Mouse (Mus musculus) CH12.LX (cell line): Measurements from ENCODE around the gene Agap1. TPM values are rescaled to one million over a fixed set of nuclear protein-coding genes. Genes with fewer than 3 reads are reported as not detected.

ENCODE experiments used
- DNase-seq: peaks from one replicate; pipeline ENCODE4 v3.0.0-alpha.2; 2013; ENCODE audit errors: extremely low read depth
- H3K27ac ChIP-seq: 2 replicates; pipeline ENCODE4 v1.5.1; 2012; ENCODE audit warnings: low read depth, mild to moderate bottlenecking, control low read depth, moderate library complexity; ENCODE audit not compliant: insufficient read depth
- H3K27me3 ChIP-seq: replicated peaks from 2 replicates; pipeline ENCODE3; 2012; ENCODE audit warnings: inconsistent platforms
- H3K36me3 ChIP-seq, 2 experiments: replicated peaks in 1 of 2; 2 replicates each; pipeline versions ENCODE3 to v1.6.1; 2012; ENCODE audit warnings: inconsistent platforms in 1 of 2, low read length in 1 of 2, mild to moderate bottlenecking in 1 of 2, mixed read lengths in 1 of 2, moderate library complexity in 1 of 2; ENCODE audit not compliant: control insufficient read depth in 1 of 2, insufficient read depth in 1 of 2
- H3K4me1 ChIP-seq, 2 experiments: 2 replicates each; pipeline ENCODE4 v1.6.1; 2012; ENCODE audit warnings: inconsistent platforms in 1 of 2, moderate library complexity in 1 of 2; ENCODE audit not compliant: insufficient read depth in 2 of 2, control insufficient read depth in 1 of 2
- H3K4me2 ChIP-seq: 2 replicates; pipeline ENCODE4 v1.6.1; 2012; ENCODE audit warnings: low read depth, mild to moderate bottlenecking, control low read depth; ENCODE audit not compliant: poor library complexity, insufficient read depth, severe bottlenecking
- H3K4me3 ChIP-seq, 3 experiments: fragments of 150-350 bp in 1 of 3; sonication (generic) in 1 of 3; replicated peaks in 1 of 3; 2 replicates each; pipeline versions ENCODE3 to v1.5.1; 2011 to 2012; ENCODE audit warnings: low read depth in 2 of 3, low read length in 2 of 3, mild to moderate bottlenecking in 2 of 3, moderate library complexity in 2 of 3, control low read depth in 1 of 3, improper control_type of control experiment in 1 of 3, inconsistent platforms in 1 of 3, mixed read lengths in 1 of 3; ENCODE audit not compliant: poor library complexity in 1 of 3
- H3K79me2 ChIP-seq: replicated peaks from 2 replicates; pipeline ENCODE4 v1.6.1; 2012; ENCODE audit warnings: mild to moderate bottlenecking, moderate library complexity; ENCODE audit not compliant: control insufficient read depth, poor library complexity, insufficient read depth, severe bottlenecking; ENCODE audit errors: extremely low read depth
- H3K9ac ChIP-seq: 2 replicates; pipeline ENCODE4 v1.6.1; 2012; ENCODE audit warnings: low read depth, mild to moderate bottlenecking, control low read depth, moderate library complexity; ENCODE audit not compliant: insufficient read depth
- H3K9me3 ChIP-seq: replicated peaks from 2 replicates; pipeline ENCODE3; 2012; ENCODE audit warnings: low read length, inconsistent platforms, mixed read lengths
- CHD1 ChIP-seq: IDR thresholded peaks from 2 replicates; pipeline ENCODE4 v1.6.1; 2012; ENCODE audit warnings: low read depth, low read length, improper control_type of control experiment, inconsistent platforms
- CHD2 ChIP-seq: IDR thresholded peaks from 2 replicates; pipeline ENCODE4 v1.6.1; 2011; ENCODE audit warnings: low read length, improper control_type of control experiment
- CTCF ChIP-seq, 2 experiments: IDR thresholded peaks in 1 of 2; conservative IDR thresholded peaks in 1 of 2; 2 replicates each; pipeline ENCODE4 v1.5.1; 2011 to 2012; ENCODE audit warnings: low read depth in 2 of 2, low read length in 2 of 2, improper control_type of control experiment in 1 of 2, inconsistent platforms in 1 of 2, mild to moderate bottlenecking in 1 of 2, moderate library complexity in 1 of 2
- E2F4 ChIP-seq: IDR thresholded peaks from 2 replicates; pipeline ENCODE4 v1.6.1; 2011; ENCODE audit warnings: low read depth, low read length, improper control_type of control experiment; ENCODE audit not compliant: insufficient replicate concordance
- EP300 ChIP-seq: IDR thresholded peaks from 2 replicates; pipeline ENCODE4 v1.6.1; 2011; ENCODE audit warnings: low read length, improper control_type of control experiment
- ETS1 ChIP-seq: conservative IDR thresholded peaks from 2 replicates; pipeline ENCODE4 v1.6.1; 2012; ENCODE audit warnings: low read depth, mild to moderate bottlenecking, inconsistent platforms, low read length, improper control_type of control experiment, moderate library complexity
- GABPA ChIP-seq: IDR thresholded peaks from 2 replicates; pipeline ENCODE4 v1.6.1; 2012; ENCODE audit warnings: low read depth, low read length, improper control_type of control experiment, inconsistent platforms; ENCODE audit not compliant: insufficient replicate concordance
- HCFC1 ChIP-seq: IDR thresholded peaks from 2 replicates; pipeline ENCODE4 v1.6.1; 2012; ENCODE audit warnings: low read depth, mild to moderate bottlenecking, inconsistent platforms, low read length, improper control_type of control experiment
- JUN ChIP-seq: IDR thresholded peaks from 2 replicates; pipeline ENCODE4 v1.6.1; 2011; ENCODE audit warnings: low read depth, mild to moderate bottlenecking, low read length, improper control_type of control experiment, moderate library complexity; ENCODE audit not compliant: insufficient read depth
- MEF2A ChIP-seq: IDR thresholded peaks from 2 replicates; pipeline ENCODE4 v1.6.1; 2014; ENCODE audit warnings: low read depth, mild to moderate bottlenecking, inconsistent platforms, low read length, improper control_type of control experiment, borderline replicate concordance
- MXI1 ChIP-seq: IDR thresholded peaks from 2 replicates; pipeline ENCODE4 v1.6.1; 2011; ENCODE audit warnings: mild to moderate bottlenecking, low read depth, low read length, improper control_type of control experiment
- MYC ChIP-seq: IDR thresholded peaks from 2 replicates; pipeline ENCODE4 v1.6.1; 2011; ENCODE audit warnings: low read depth, mild to moderate bottlenecking, improper control_type of control experiment, low read length
- PAX5 ChIP-seq: IDR thresholded peaks from 2 replicates; pipeline ENCODE4 v1.6.1; 2012; ENCODE audit warnings: low read length, inconsistent platforms, mixed read lengths
- POLR2A ChIP-seq: IDR thresholded peaks from 2 replicates; pipeline ENCODE4 v1.6.1; 2011; ENCODE audit warnings: low read depth, mild to moderate bottlenecking, improper control_type of control experiment, low read length
- RAD21 ChIP-seq: IDR thresholded peaks from 2 replicates; pipeline ENCODE4 v1.6.1; 2011; ENCODE audit warnings: low read depth, mild to moderate bottlenecking, low read length, improper control_type of control experiment, moderate library complexity
- RCOR1 ChIP-seq: conservative IDR thresholded peaks from 2 replicates; pipeline ENCODE4 v1.6.1; 2012; ENCODE audit warnings: low read depth, mild to moderate bottlenecking, inconsistent platforms, low read length, improper control_type of control experiment
- SMC3 ChIP-seq: IDR thresholded peaks from 2 replicates; pipeline ENCODE4 v1.6.1; 2011; ENCODE audit warnings: low read depth, low read length, improper control_type of control experiment
- TCF12 ChIP-seq: IDR thresholded peaks from 2 replicates; pipeline ENCODE4 v1.6.1; 2014; ENCODE audit warnings: low read depth, mild to moderate bottlenecking, inconsistent platforms, low read length, improper control_type of control experiment
- UBTF ChIP-seq: IDR thresholded peaks from 2 replicates; pipeline ENCODE4 v1.6.1; 2012; ENCODE audit warnings: low read depth, mild to moderate bottlenecking, inconsistent platforms, low read length, improper control_type of control experiment, moderate library complexity
- USF2 ChIP-seq: conservative IDR thresholded peaks from 2 replicates; pipeline ENCODE4 v1.6.1; 2011; ENCODE audit warnings: low read depth, low read length, improper control_type of control experiment
- ZC3H11A ChIP-seq: IDR thresholded peaks from 2 replicates; pipeline ENCODE4 v1.6.1; 2012; ENCODE audit warnings: low read depth, mild to moderate bottlenecking, inconsistent platforms, low read length, improper control_type of control experiment
- ZMIZ1 ChIP-seq: IDR thresholded peaks from 2 replicates; pipeline ENCODE4 v1.6.1; 2012; ENCODE audit warnings: low read depth, mild to moderate bottlenecking, inconsistent platforms, low read length, improper control_type of control experiment
- dilution Hi-C: fragments of 300-500 bp; cut with MboI; formaldehyde crosslinking; loops from 2 replicates; pipeline ENCODE4 v1.14.3; 2020; ENCODE audit warnings: low sequenced_read_pairs; ENCODE audit not compliant: extremely low pct_unique_long_range_greater_than_20kb, extremely low pct_ligation_motif_present
- in situ Hi-C: fragments of 300-500 bp; cut with MboI; formaldehyde crosslinking; loops from 3 replicates; pipeline ENCODE4 v1.14.3; 2019; ENCODE audit warnings: low sequenced_read_pairs, low pct_ligation_motif_present, low pct_unique_long_range_greater_than_20kb, mixed read lengths
- polyA plus RNA-seq: library from polyadenylated mRNA; unstranded; fragments of >175 nt; gene quantifications from 2 replicates; pipeline ENCODE4 v1.2.1, GENCODE M21; 2012; ENCODE audit warnings: low read depth; ENCODE audit not compliant: insufficient read length
- total RNA-seq, 2 experiments: library from RNA; depleted of rRNA; stranded (reverse); fragments of 300-350 nt in 1 of 2; fragments of >200 nt in 1 of 2; gene quantifications; 2 replicates each; pipeline ENCODE4 v1.2.3; 2012 to 2014

Gene Agap1
- total and polyA plus RNA-seq, 3 experiments: not detected

DNA sequence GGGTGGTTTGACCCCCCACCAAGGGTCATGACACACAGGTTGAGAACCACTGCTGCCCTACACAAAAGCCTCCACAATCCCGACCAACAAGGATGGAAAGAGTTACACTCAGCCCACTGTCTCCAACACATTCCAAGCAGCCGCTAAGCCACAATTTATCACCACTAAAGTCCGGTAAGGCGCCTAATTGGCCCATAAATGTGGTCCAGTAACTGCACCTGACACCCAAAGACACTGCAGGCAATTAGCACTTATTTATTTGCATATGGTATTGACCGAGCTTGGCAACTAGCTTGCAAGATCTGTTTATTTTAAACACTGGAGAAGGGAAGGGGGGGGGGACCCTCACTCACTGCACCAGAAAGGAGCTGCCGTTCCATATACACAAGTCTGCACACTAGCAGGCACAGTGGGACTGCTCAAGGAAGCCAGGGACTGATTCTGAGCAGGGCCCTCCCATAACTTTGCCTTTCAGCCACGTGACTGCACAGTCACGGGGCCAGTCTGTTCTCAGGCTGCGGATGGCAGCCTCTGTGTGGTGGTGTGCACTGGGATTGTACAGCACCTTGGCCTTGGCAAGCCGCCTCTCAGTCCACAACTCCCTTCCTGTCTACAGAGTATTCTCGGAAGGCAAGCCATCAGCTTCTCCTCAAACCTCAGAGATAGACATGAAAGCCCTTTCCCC lies 445.3 kb downstream of the Agap1 start:
- no peak for DNase-seq
- H3K4me1 ChIP-seq: no peaks in the 10 kb centered on the region
- TF ChIP-seq ZC3H11A (no peak), HCFC1 (no peak), USF2 (no peak), ETS1 (no peak), SMC3 (no peak), EP300 (no peak), TCF12 (no peak), MYC (no peak), CHD1 (no peak), PAX5 (no peak)
- H3K79me2 ChIP-seq: no peaks in the 10 kb centered on the region
- H3K9ac ChIP-seq: no peak overlapping the region
- H3K36me3 ChIP-seq: no peaks in the 10 kb centered on the region
- H3K9me3 ChIP-seq: peaks cover 86% of the 10 kb centered on the region
- H3K27ac ChIP-seq: no peak overlapping the region
- dilution Hi-C loops (no loop called here), in situ Hi-C loops (no loop called here)
- H3K4me2 ChIP-seq: no peak overlapping the region
- H3K27me3 ChIP-seq: no peaks in the 10 kb centered on the region
- no peak overlapping the region for H3K4me3 ChIP-seq

- TF ChIP-seq UBTF (no peak), POLR2A (no peak), RCOR1 (no peak), ZMIZ1 (no peak), MXI1 (no peak), GABPA (no peak), RAD21 (no peak), USF2 (no peak), ETS1 (no peak), JUN (no peak), E2F4 (no peak), CHD2 (no peak), CTCF (conservative IDR thresholded peaks at IDR 0.05 in 1 of 2, IDR thresholded peaks at IDR 0.05 in 1 of 2; ENCODE audit: low read depth in 2 of 2, low read length in 2 of 2) (no peak), MEF2A (no peak)
- TF ChIP-seq, all 38 proteins: peak for 0
- Histone ChIP-seq H3K36me3 (no peaks in the 10 kb centered on the region), H3K9me3 (peaks cover 86% of the 10 kb centered on the region), H3K27me3 (no peaks in the 10 kb centered on the region), H3K4me2 (no peak overlapping the region), H3K79me2 (no peaks in the 10 kb centered on the region), H3K4me1 (no peaks in the 10 kb centered on the region), H3K9ac (no peak overlapping the region), H3K4me3 (no peak overlapping the region), H3K27ac (no peak overlapping the region)
- no peak for DNase-seq
- in situ Hi-C loops: no loop called here
- dilution Hi-C loops: no loop called here
Measured at GRCm38 (mm10) chr1:89901381-89901780, 446.8 kb downstream of the Agap1 start.
